Mouse (Mus musculus) kidney, adult 8-10 months (tissue): ENCODE measurements around the gene Mccc1.

Experiments used
- DNase-seq, 2 experiments: peaks; one replicate each; pipeline ENCODE4 v3.0.0; 2022

Mccc1 gene

DNA sequence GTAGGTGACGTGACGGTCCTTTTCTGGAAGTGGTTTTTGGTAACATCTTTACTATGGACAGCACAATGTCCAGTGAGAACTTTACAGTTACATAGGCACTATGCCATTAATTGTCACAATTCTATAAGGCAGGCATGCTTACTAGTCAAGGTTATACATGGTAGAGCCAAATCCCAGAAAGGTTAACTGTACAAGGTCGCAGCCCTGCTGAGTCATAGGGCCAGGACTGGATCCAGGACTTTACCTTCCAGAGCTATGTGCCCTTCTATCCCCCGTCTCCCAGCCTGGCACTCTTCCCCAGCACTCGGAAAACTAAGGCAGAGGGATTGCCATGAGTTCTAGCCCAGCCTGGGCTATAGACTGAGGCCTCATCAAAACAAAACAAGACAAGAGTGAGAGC is 36.6 kb downstream of the Mccc1 start:
- DNase-seq = no peak

DNA sequence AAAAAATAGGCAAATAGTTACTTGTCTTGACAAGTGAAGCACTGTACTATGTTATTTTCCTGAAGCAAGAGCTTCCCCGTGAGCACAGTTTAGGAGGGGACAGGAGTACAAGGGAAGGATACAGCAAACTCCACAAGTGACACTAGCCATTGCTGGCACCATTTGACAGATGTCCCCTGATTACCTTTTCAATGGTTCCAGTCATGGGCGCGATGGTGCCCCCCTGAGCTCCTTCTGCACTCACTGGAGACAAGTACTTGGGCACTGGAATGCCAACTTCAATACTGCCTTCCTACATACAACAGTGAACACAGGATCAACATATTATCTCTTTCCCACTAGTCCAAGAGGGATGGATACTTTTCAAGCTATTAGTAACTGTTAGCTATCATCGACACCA is 37.1 kb downstream of the Mccc1 start:
- DNase-seq = no peak

DNA sequence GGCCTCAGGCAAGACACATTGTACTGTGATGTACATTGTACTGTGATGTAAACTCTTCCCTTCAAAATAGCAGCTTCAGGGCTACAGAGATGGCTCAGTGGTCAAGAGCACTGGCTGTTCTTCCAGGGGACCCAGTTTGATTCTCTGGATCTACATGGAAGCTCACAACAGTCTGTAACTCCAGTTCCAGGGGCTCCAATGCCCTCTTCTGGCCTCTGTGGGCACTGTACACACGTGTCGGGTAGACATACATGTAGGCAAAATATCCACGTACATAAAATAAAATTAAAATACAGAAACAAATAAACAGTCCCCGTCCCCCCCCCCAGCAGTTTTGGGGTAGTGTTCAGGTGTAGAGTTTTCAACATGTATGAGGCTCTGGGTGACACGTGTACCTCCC is 37.5 kb downstream of the Mccc1 start:
- no peak for DNase-seq

DNA sequence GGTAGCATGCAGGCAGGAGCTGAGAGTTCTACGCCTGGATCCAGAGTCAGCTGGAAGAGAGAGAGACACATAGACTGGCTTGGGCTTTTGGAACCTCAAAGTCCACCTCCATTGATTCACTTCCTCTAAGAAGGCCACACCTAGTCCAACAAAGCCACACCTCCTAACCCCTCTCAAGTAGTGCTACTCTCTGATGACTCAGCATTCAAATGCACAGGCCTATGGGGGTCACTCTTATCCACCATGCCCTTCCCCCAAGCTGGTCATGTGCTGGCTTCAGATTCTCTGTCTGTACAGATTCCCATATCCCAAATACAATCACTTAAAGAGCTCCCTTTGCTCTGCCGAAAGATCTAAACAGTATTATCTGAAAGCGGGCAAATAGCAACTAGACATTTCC is 43.2 kb downstream of the Mccc1 start:
- no peak for DNase-seq

DNA sequence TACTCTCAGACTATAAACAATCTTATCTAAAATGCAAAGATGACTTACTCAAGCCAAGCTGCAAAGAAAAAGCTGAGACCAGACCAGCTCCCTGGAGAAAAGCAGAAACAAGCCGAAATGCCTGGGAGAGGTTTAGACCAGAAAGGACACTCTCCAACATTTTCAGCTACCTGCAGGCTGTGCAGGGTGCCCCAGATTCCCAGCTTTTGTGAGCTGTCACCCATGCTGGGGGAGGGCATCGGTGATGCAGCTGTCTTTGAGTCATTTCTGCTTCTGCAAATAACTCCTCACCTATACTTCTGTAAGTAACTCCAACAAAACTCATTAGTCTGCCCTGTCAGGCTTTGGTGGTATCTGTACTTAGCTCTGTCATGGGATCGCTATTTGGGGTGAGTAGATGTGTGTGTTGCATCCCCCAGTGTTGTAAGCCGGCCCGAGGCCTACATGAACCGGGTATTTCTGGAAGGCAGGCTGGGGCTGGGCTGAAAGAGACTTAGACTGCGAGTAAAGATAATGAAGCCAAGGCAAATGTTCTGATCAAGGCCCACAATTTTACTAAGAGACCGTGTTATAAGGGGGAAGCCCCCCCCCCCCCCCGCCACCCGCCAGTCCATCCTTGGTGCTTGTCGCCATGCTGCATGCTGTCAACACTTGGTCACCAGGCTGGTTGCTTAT is 45.4 kb downstream of the Mccc1 start:
- DNase-seq = no peak

DNA sequence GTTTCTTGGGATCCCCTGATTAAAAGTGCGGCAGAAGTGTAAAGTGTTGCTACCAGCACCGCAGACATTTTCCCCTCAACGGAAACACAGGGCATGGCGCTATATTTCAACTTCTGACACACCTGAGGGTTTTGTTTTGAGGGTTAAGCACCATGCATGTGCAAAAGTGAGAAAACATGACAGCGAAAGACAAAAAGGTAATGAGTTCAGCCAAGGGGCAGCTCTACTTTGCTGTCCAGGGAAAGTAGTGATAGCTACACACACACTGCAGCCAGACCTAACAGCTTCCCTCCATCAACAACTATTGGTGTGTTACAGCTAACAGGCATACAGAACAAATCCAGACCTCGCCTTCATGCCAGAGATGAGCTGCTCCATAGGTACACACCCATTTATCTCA is 46.7 kb downstream of the Mccc1 start:
- no peak for DNase-seq

DNA sequence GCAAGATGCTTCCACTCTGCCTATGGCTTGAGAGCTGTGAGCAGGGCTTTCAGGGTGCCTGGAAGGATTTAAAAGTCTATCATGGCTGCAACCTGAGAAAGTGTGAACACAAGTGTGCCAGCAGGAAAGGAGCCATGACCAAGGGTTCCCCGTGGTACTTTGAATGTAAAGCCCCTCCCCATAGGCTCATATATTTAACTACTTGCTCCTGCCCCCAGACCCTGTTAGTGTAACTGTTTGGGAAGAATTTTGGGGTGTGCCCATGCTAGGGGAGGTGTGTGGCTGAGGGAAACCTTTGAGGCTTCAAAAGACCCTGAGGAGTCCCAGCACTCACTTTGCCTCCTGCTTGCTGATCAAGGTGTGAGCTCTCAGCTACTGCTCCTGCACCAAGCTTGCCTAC is 47.3 kb downstream of the Mccc1 start:
- DNase-seq = no peak

DNA sequence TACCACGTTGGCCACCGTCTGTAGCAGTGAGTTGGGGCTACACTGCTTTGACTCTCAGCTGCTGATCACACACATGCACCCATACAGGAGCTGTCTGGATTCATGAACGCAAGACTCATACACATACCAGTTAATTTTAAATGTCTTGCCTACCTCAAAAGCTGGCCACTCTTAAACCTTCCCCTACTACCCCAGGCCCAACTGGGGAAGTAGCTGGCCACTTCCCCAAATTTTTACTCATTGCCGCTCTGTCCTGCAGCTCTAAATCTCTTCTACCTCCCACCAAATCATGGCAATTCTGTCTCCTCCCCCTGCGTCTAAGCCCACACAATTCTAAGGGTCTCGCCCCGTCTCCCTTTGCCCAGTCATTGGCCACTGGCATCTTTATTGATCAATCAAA is 52.3 kb downstream of the Mccc1 start:
- DNase-seq = no peak

DNA sequence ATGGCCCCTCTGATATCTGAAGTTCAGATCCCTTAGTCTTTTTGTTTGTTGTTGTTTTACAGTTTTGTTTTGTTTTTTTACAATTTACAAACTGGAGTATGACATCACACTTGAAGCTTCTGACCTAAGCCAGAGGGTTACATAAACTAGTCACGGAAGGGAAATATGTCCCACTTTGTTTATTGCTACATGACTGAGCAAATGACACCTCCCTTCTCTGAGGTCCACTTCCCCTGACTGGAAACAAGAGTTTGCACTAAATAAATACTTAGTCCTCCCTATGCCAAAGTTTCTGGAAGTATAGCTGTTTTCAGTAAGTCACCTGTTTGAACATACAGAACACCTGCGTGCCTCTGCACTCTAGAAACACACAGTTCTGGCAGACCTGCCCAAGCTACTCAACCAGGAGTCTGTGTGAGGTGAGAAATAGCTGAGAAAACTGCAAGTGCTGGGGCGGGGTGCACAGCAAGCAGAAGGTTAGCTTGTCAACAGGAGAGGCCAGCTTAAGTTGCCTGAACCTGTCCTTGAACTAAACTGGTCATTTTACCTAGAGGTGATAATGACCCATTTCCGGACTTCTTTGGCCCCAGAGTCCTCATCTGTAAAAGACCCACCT is 59.9 kb downstream of the Mccc1 start:
- no peak for DNase-seq

DNA sequence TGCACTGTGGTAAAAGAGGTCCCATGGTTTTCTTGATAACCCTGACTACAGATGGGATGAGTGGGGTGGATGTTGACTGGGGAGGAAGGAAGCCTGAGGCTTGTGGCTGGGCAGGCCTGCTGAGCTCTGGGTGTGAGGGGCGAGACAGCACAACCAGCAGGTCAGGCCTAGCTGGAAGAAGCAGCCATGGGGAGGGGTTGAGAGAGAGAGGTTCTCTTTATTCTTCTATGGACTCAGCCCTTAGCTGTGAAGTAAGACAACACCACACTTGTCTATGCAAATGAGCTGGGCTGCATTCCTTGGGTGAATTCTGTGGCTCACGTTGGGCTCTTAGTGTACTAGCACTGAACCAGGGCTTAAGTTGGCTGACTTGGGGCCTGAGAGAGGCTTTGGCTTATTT is 60.4 kb downstream of the Mccc1 start:
- no peak for DNase-seq

DNA sequence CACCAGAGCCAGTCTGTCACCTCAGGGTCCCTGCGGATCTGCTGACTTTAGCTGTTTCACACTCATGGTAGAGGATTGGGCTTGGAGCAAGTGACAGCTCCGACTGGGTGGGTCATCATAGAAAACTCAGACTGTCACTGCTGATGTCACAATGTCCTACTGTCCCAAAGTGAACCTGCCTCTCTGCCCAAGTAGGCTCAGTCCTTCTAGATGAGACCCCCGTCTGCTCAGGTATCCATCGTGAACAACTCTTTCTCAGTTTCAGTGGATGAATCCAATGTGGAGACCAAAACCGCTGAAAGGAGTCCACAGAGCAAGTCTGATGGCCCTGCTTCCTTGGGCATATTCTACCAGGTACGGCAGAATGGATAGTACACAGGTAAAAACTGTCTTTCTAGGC is 63.1 kb downstream of the Mccc1 start, which contains the start of gene Dcun1d1:
Gene Dcun1d1 (minus strand): TSS at position 101 of the 400 bp plus-strand sequence.
- no peak for DNase-seq

DNA sequence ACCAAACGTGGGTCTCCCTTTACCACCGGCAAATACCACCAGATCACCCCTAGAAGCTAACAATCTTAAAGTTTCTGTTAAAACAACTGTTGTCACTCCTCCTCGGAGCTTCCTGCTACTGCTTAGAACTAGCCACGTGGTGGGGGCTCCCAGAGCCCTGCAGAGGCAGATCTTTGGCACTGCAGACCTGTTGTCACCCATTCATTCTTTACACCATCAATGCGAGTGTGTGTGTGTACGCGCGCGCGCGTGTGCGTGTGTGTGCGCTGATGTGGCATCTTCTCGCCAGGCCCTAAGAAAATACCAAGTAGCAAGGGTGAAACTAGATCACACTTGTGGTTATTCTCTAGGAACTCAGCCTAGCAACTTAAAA is 67.1 kb downstream of the Mccc1 start:
- DNase-seq = no peak

DNA sequence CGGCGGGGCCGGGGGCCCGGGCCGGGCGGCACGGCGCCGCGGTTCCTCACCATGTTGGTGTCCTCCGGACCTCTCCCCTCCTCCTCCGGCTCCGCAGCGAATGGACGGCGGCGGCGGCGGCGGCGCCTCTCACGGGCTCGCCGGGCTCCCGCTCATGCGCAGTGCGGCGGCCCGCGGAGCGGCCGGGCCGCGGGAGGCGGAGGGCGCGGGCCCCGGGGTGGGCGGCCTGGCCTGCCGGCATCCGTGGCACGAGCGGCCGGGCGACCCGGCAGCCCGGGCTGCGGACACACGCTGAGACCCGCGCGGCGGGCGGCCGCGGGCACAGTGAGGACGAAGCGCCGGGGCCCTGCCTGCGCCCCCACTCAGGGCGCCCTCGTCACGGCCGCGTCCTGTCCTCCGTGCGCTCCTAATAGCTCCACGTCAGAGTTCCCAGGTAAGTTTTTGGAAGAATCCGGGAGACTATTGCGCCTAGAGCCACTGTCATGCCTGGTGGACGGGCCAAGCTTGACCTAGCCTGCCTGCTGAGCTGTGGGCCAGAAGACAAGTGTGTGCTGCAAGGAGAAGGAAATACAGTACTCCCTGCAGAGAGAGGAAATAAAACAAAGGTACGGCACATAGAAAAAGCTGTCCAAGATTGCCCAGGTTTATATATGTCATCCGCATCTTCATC is 67.6 kb downstream of the Mccc1 start:
- DNase-seq = peak; percentile 75 to 78

DNA sequence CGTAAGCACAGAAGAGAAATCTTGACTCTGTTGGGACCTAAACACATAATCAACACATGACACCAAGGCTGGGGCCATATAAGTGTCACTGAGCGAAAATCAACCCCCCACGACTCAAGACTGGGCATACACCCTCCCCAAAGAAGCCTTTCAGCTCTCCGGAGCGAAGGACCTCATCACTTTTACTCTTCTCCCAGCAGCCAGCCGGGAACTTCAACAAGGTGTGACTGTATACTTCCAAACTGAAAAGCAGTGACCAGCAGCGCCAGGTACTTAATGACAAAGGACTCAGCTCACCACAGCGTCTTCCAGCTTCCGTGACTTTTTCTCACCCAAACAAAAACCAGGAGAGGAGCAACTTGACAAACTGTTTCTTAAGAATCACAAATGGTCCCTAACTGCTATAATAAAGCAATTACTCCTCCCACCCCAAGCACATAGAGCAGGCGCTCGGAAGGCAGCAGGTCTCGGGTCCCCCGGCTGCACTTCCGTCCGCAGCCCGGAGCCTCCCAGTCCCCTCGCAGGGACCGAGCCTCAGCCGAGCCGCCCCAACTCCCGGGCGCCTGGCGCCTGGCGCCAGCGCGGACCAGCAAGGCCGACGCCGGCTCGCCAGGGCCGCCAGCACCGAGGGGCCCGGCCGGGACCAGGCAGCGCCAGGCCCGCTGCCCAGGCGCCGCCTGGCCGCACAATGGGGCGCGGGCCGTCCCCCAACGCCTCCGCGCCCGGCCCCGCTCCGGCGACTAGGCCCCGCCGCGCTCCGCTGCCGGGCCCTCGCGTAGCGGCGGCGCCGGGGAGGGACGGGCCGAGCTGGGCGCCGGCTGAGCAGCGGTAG is 68.4 kb downstream of the Mccc1 start:
- DNase-seq = peak; percentile 32 to 41

DNA sequence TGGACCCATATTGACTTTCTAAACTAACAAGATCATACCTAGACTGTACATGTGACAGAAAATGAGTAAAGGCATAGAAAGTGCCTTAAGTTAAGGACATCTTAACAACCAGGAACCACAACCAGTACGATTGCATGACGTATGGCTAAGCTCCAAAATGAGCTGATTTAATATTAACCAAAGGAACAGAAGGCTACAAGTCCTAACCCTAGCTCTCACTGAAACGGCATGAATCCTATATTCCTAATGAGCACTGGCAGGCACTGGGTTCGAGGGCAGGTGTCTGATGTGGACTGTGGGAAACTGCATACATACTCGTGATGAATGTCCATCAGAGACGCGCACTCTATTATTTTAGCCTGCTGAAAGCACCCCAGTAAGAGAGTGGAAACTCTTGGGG is 69.1 kb downstream of the Mccc1 start:
- peak in 1 of 2 experiments; percentile 45 for DNase-seq

DNA sequence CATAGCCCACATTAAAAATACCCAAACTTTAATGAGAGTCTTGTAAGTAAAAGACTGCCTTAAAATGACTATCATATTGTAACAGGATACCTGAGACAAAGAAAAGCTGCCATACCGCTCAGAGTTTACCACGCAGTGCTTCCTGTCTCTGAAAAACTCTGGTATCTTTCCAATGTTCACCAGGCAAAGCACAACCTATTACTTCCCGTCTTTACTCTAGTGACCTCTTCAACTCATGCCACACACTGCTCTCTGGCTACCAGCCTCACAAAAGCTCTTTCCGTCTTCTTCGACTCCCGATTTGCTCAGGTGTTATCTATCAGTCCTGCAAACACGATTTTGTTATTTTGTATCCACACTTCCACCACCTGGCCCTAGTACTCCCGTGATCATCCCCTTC is 70.6 kb downstream of the Mccc1 start:
- DNase-seq = no peak

DNA sequence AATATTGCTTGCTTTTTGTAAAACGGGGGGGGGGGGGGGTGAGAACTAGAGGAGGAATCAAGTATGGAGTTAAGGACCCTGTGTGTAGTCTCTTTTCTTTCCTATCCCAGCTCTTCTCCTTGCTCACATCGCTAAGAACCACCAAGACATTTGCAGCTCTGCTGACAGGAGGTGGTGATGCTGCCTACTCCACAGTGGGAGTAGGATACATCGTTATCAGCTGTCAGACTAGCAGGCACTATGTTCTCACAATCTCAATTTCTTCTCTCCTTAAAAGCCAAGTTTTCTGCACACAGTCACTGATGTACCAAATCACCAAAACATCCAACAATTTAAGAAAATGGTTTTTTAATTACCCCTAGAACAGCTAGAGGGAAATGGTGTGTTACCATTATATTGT is 71.1 kb downstream of the Mccc1 start:
- no peak for DNase-seq

DNA sequence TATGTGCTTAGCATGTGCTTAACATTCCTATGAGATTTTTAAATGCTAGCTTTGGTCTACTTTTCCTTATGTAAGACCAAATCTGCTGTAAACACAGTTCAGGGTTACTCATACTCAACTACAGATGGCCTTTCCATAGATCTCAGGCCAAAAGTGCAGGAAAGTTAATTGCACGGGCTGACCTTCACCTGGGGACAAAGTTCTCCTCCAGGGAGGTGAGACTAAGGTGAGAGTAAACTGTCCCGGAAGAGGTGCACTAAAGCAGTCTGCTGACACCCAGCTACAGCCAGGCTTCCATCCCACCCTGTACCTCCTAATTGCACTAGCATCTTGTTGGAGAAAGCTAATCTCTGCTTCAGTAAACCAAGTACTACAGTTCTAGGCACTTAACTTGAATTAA is 74.6 kb downstream of the Mccc1 start:
- peak; percentile 22 to 30 for DNase-seq

DNA sequence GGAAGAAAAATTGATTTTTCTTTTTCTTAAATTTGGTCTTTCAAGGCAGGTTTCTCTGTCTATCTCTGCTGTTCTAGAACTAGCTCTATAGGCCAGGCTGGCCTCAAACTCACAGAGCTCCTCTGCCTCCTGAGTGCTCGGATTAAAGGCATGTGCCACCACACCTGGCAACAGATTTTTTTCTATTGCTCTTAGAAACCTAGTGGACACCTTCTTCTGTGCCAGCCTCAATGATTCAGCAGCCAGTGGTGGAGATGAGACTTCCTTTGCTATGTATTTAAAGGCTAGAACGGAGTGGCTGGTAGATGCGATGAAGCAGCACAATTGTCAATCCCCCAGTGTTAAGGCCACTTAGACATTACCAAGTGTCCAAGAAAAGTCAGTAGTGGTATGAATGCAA is 76.5 kb downstream of the Mccc1 start:
- no peak for DNase-seq

DNA sequence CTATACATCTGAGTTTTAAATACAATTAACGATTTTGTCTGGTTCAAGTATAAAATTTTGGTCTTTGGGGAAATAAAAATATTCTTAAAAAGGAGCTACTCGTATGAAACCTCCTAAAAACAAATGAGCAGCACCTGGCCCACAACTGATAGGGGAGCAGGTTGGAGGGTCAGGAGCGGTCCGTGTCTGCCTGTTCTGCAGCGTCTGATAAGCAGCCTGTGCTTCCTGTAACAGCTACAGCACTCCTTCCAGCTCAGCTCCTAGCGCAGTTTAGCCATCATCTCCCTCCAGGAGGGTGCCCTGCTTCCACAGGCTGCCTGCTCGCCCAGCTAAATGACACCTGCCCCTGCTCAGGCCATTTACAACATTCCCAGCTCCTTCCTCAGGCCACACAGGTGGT is 77.0 kb downstream of the Mccc1 start:
- no peak for DNase-seq

DNA sequence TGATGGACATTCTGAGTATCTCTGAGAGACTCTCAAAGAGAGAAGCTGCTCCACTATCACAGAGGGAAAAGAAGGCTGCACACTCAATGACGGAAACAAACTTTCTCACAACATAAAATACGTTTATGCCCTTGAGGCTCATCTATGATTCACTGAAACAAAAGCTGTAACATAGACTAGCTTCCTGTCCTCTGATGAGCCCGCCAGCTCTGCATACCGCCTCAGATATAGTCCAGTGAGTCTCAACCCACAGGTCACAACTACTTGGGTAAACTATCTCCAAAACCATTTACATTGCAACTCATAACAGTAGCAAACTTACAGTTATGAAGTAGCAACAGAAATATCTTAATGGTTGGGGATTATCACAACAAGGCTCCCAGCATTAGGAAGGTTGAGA is 78.0 kb downstream of the Mccc1 start:
- no peak for DNase-seq

DNA sequence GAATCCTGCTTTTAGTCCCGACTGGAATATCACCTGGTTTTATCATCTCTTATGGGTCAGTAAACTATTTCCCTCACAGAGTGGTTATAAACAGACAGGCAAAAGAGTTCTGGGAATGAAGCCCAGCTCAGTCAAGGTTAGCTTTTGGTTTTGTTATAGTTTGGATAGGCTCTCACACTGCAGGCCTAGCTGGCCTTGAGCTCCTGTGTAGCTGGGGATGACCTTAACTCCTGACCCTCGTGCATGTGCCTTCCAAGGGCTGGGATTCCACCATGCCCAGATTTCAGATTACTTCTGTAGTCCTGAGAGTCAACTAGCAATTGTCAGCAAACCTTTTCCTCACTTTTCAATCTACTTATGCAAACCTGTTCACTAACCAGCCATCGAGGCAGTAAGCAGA is 82.2 kb downstream of the Mccc1 start:
- DNase-seq = no peak
